In genomic region chr4:130138441-130139213, GRCm38 (mm10) we compare ENCODE assay signal across 8 mouse cellular contexts. TPM values are rescaled to one million over a fixed set of nuclear protein-coding genes. Genes with fewer than 3 reads are reported as not detected.
A peak's percentile ranks its signal among the peaks of the same experiment; 100 is the strongest.
DNase-seq lines count a peak whose midpoint lies in the region; ATAC-seq and TF ChIP-seq lines count a peak whose summit lies in the region.

No protein-coding gene starts in this region.

- no peak for TF ChIP-seq POLR2A in myocyte (IDR thresholded peaks at IDR 0.05; ENCODE audit: insufficient read length, low read depth)

- DNase-seq in urinary bladder, adult 18-20 months (ENCODE audit: low spot score in 2 of 2) = peak; percentile 34 to 81
- no peak for DNase-seq in urinary bladder, postnatal 10 days (ENCODE audit: low spot score)
- DNase-seq in embryonic facial prominence, embryonic 10.5 days (ENCODE audit: low spot score) = peak; percentile 92
- DNase-seq in heart, adult 8-10 months (ENCODE audit: low spot score) = peak; percentile 55
- peak; percentile 48 to 70 for DNase-seq in kidney, adult 8-10 months
- DNase-seq in liver = peak; percentile 65

- peak overlapping the region; percentile 46 for H3K9ac ChIP-seq in stomach, embryonic 16.5 days (ENCODE audit: low read length)

- H3K79me2 ChIP-seq in myocyte (ENCODE audit: control insufficient read depth, insufficient read depth) = no peaks in the 10 kb centered on the region

- ATAC-seq in stomach, embryonic 16.5 days (ENCODE audit: insufficient read depth, low FRiP score) = peak; percentile 66; the same call in 1 of the 2 replicates

- no peaks in the 10 kb centered on the region for H3K9me3 ChIP-seq in embryonic facial prominence, embryonic 10.5 days
- H3K9me3 ChIP-seq in stomach, embryonic 16.5 days (replicated peaks; ENCODE audit: control insufficient read depth, low read length) = no peaks in the 10 kb centered on the region

- H3K4me1 ChIP-seq in embryonic facial prominence, embryonic 10.5 days = peaks cover 42% of the 10 kb centered on the region
- H3K4me1 ChIP-seq in stomach, embryonic 16.5 days (ENCODE audit: control insufficient read depth, insufficient read depth, low read length) = peaks cover 10% of the 10 kb centered on the region

- peak overlapping the region; percentile 12 for H3K4me2 ChIP-seq in myocyte (ENCODE audit: low read depth)
- peak overlapping the region; percentile 52 for H3K4me2 ChIP-seq in stomach, embryonic 16.5 days (ENCODE audit: low read depth, low read length)

- under 1% methylated on average over 57 of the region's 57 CpGs for WGBS in embryonic facial prominence, embryonic 10.5 days
- under 1% methylated on average over 57 of the region's 57 CpGs for WGBS in stomach, embryonic 16.5 days

- H3K27ac ChIP-seq in embryonic facial prominence, embryonic 10.5 days (replicated peaks) = no peak overlapping the region; the same call in 1 of the 2 replicates
- no peak overlapping the region for H3K27ac ChIP-seq in stomach, embryonic 16.5 days (ENCODE audit: low read length)

- no peaks in the 10 kb centered on the region for H3K36me3 ChIP-seq in embryonic facial prominence, embryonic 10.5 days (replicated peaks)
- H3K36me3 ChIP-seq in myocyte (ENCODE audit: control insufficient read depth, insufficient read depth) = no peaks in the 10 kb centered on the region
- H3K36me3 ChIP-seq in stomach, embryonic 16.5 days (ENCODE audit: control insufficient read depth, insufficient read depth, low read length) = no peaks in the 10 kb centered on the region

- peaks cover 79% of the 10 kb centered on the region for H3K27me3 ChIP-seq in embryonic facial prominence, embryonic 10.5 days (replicated peaks; ENCODE audit: low read depth, poor library complexity, severe bottlenecking)
- H3K27me3 ChIP-seq in myocyte (ENCODE audit: control insufficient read depth, insufficient read depth, insufficient read length) = peaks cover 59% of the 10 kb centered on the region
- peaks cover 27% of the 10 kb centered on the region for H3K27me3 ChIP-seq in stomach, embryonic 16.5 days (ENCODE audit: control insufficient read depth, insufficient read depth, low read length)

- peak overlapping the region; percentile 57 for H3K4me3 ChIP-seq in embryonic facial prominence, embryonic 10.5 days
- no peak overlapping the region for H3K4me3 ChIP-seq in myocyte
- H3K4me3 ChIP-seq in stomach, embryonic 16.5 days (replicated peaks; ENCODE audit: low read length) = peak overlapping the region; percentile 36

- no peak overlapping the region for H3ac ChIP-seq in myocyte (ENCODE audit: control insufficient read depth, insufficient read length)

TF ChIP-seq in myocyte, 11 proteins besides CTCF, POLR2A, EP300 and RAD21:
- no peak for TF ChIP-seq USF1 (IDR thresholded peaks at IDR 0.05; ENCODE audit: low read depth)
- no peak for TF ChIP-seq TCF12 (IDR thresholded peaks at IDR 0.05; ENCODE audit: insufficient read depth, poor library complexity, severe bottlenecking)
- no peak for TF ChIP-seq REST (IDR thresholded peaks at IDR 0.05; ENCODE audit: insufficient read depth, insufficient read length)
- no peak for TF ChIP-seq MYOD1 (IDR thresholded peaks at IDR 0.05; ENCODE audit: control insufficient read depth in 1 of 3, insufficient read length in 2 of 3, low read depth in 2 of 3)
- no peak for TF ChIP-seq TCF3 (IDR thresholded peaks at IDR 0.05; ENCODE audit: insufficient read length, low read depth)
- TF ChIP-seq MAX (IDR thresholded peaks at IDR 0.05; ENCODE audit: low read depth) = no peak
- no peak for TF ChIP-seq SRF (IDR thresholded peaks at IDR 0.05; ENCODE audit: control insufficient read depth, insufficient read length, low read depth)
- TF ChIP-seq MYOG (IDR thresholded peaks at IDR 0.05; ENCODE audit: control insufficient read depth in 1 of 3, insufficient read depth in 1 of 3, insufficient read length in 2 of 3, low read depth in 2 of 3) = no peak
TF ChIP-seq in myocyte: peak in this region for 0.

RNA-seq across cellular contexts. Expression of gene Hcrtr1, which starts 0.5 kb away (rescaled TPM):
- 0.21 and 0.41 TPM in 2 replicates for polyA plus RNA-seq in embryonic facial prominence, embryonic 10.5 days (2016; fragmentation: Nextera tagmentation; extraction: Ambion mirVana)
- total RNA-seq in heart, adult 8-10 months (2022) = not detected
- not detected for polyA plus RNA-seq in myocyte (2012; fragmentation: generic; extraction: Trizol)
- polyA plus RNA-seq in stomach, embryonic 16.5 days (2015; fragmentation: Nextera tagmentation; extraction: Ambion mirVana) = 0.29 and 0.49 TPM in 2 replicates

RNA-seq across cellular contexts. Expression of gene Pef1, which starts 36.3 kb away (rescaled TPM):
- 69.2 and 73.2 TPM in 2 replicates for polyA plus RNA-seq in embryonic facial prominence, embryonic 10.5 days (2016; fragmentation: Nextera tagmentation; extraction: Ambion mirVana)
- 10 to 100 TPM; 31.1 to 42.7 (median 38.2) TPM for total RNA-seq in heart, adult 8-10 months (2022)
- 62.4 TPM for polyA plus RNA-seq in myocyte (2012; fragmentation: generic; extraction: Trizol)
- 63.5 and 72.7 TPM in 2 replicates for polyA plus RNA-seq in stomach, embryonic 16.5 days (2015; fragmentation: Nextera tagmentation; extraction: Ambion mirVana)

RNA-seq across cellular contexts. Expression of gene Tinagl1, which starts 36.3 kb away (rescaled TPM):
- polyA plus RNA-seq in embryonic facial prominence, embryonic 10.5 days (2016; fragmentation: Nextera tagmentation; extraction: Ambion mirVana) = 10.7 and 12.3 TPM in 2 replicates
- 10 to 100 TPM; 44.8 to 57.2 (median 49.5) TPM for total RNA-seq in heart, adult 8-10 months (2022)
- 1.6 TPM for polyA plus RNA-seq in myocyte (2012; fragmentation: generic; extraction: Trizol)
- 62.7 and 77.6 TPM in 2 replicates for polyA plus RNA-seq in stomach, embryonic 16.5 days (2015; fragmentation: Nextera tagmentation; extraction: Ambion mirVana)
